Mouse (Mus musculus) brain, embryonic 14.5 days (tissue): ENCODE data around the gene Vmn1r100. TPM values are rescaled to one million over a fixed set of nuclear protein-coding genes. Genes with fewer than 3 reads are reported as not detected.
"Not testable (repeated sequence)": the region's sequence is repeated elsewhere in the genome, so short reads cannot be mapped to it uniquely, and the experiment has no call there.

ENCODE experiments used
- DNase-seq: peaks from one replicate; pipeline ENCODE4 v3.0.0-alpha.2; 2011; ENCODE audit warnings: low read depth
- polyA plus RNA-seq: library from polyadenylated mRNA; depleted of rRNA; stranded (reverse); fragments of >200 nt; gene quantifications from 2 replicates; pipeline ENCODE4 v1.2.3, GENCODE M21; 2012; rRNA removed

Gene Vmn1r100
- polyA plus RNA-seq = not detected in 2 replicates

DNA sequence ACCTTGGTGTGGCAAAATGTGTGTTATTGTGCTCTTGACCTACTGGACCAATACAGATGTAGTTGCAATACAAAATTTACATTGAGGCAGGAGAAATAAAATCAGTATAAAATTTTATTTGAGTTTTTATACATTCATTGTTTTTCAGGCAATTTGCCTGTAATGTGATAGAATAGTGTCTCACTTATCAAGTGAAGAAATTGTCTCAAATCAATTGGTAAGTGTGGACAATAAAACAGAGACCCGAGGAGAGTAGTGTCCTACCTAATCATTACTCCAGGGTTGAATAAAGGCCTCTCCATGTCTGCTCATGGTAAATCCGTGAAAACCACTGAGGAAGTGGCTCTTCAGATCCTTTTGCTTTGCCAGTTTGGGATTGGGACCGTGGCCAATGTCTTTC lies at the start of gene Vmn1r100:
Gene Vmn1r100, plus strand, starts transcription at position 301 of the 400 bp plus-strand sequence.
- not testable (repeated sequence) for DNase-seq

DNA sequence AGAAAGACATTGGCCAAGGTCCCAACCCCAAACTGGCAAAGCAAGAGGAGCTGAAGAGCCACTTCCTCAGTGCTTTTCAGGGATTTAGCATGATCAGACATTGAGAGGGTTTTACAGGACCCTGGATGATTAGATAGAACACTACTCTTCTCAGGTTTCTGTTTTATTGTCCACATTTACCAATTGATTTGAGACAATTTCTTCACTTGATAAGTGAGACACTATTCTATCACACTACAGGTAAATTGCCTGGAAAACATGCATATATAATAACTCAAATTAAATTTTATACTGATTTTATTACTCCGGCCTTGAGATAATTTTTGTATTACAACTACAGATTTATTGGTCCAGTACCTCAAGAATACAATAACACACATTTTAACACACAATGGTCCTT lies 42.4 kb upstream of the Vmn1r100 start, which contains the start of gene Gm5728:
Gene Gm5728, minus strand, starts transcription at position 101 of the 400 bp plus-strand sequence.
- DNase-seq = not testable (repeated sequence)

- DNase-seq = not testable (repeated sequence)
These were observed 24.8 kb downstream of the Vmn1r100 start, which contains the start of gene Vmn1r101 for GRCm38 (mm10) chr7:20442493-20442892. Gene Vmn1r101 (minus strand): TSS chr7:20442593.

Other genes starting within 250 kb of the Vmn1r100 start
- not detected in 2 replicates for gene Vmn1r94, start 249.6 kb upstream of the Vmn1r100 start, polyA plus RNA-seq
- gene Vmn1r95, start 224.2 kb upstream of the Vmn1r100 start, polyA plus RNA-seq = not detected in 2 replicates
- not detected in 2 replicates for gene Gm6164, start 212.3 kb upstream of the Vmn1r100 start, polyA plus RNA-seq
- gene Gm4498, start 184.1 kb upstream of the Vmn1r100 start, polyA plus RNA-seq = not detected in 2 replicates
- gene Gm5890, start 155.1 kb upstream of the Vmn1r100 start, polyA plus RNA-seq = not detected in 2 replicates
- not detected in 2 replicates for gene Gm4133, start 83.9 kb upstream of the Vmn1r100 start, polyA plus RNA-seq
- not detected in 2 replicates for gene Gm5728, start 42.5 kb upstream of the Vmn1r100 start, polyA plus RNA-seq
- not detected in 2 replicates for gene Vmn1r101, start 24.7 kb downstream of the Vmn1r100 start, polyA plus RNA-seq
- not detected in 2 replicates for gene Gm10670, start 57.0 kb downstream of the Vmn1r100 start, polyA plus RNA-seq
- gene Vmn1r103, start 92.6 kb downstream of the Vmn1r100 start, polyA plus RNA-seq = not detected in 2 replicates
- gene Vmn1r104, start 115.9 kb downstream of the Vmn1r100 start, polyA plus RNA-seq = not detected in 2 replicates
- not detected in 2 replicates for gene Gm5726, start 127.8 kb downstream of the Vmn1r100 start, polyA plus RNA-seq
- gene Gm4141, start 158.3 kb downstream of the Vmn1r100 start, polyA plus RNA-seq = not detected in 2 replicates
- not detected in 2 replicates for gene Gm4513, start 181.1 kb downstream of the Vmn1r100 start, polyA plus RNA-seq